Mouse (Mus musculus) brain, embryonic 14.5 days (tissue): ENCODE data around the gene Proser3.

Source experiments
- CTCF ChIP-seq: fragments of 200-500 bp; IDR thresholded peaks from 2 replicates; pipeline ENCODE4 v1.5.1; 2012; ENCODE audit warnings: inconsistent platforms, mild to moderate bottlenecking, moderate library complexity, borderline replicate concordance; ENCODE audit not compliant: insufficient read depth, insufficient read length; ENCODE audit errors: extremely low read depth
- POLR2A ChIP-seq: fragments of 200-500 bp; IDR thresholded peaks from 2 replicates; pipeline ENCODE4 v1.6.1; 2012; ENCODE audit warnings: mild to moderate bottlenecking, inconsistent platforms, borderline replicate concordance; ENCODE audit not compliant: poor library complexity, insufficient read depth, insufficient read length, severe bottlenecking; ENCODE audit errors: extremely low read depth

GRCm38 (mm10) chr7:30515003-30515760 lies 36.9 kb downstream of the Proser3 start:
- TF ChIP-seq POLR2A (no peak), CTCF (no peak)
